Mouse (Mus musculus) spleen, postnatal 14 days (tissue): Measurements from ENCODE around the gene Cytl1.

Source experiments
- DNase-seq, 2 experiments: peaks; one replicate each; pipeline ENCODE4 v3.0.0; 2021 to 2022; ENCODE audit warnings: low spot score in 2 of 2

Cytl1 gene

GRCm38 (mm10) chr5:37769031-37769430 lies 33.7 kb downstream of the Cytl1 start:
- DNase-seq, result no peak

GRCm38 (mm10) chr5:37770870-37771269 lies 35.6 kb downstream of the Cytl1 start:
- no peak for DNase-seq

GRCm38 (mm10) chr5:37774011-37774410 lies 38.7 kb downstream of the Cytl1 start:
- DNase-seq, result no peak

GRCm38 (mm10) chr5:37775681-37776080 lies 40.4 kb downstream of the Cytl1 start:
- DNase-seq, result no peak

GRCm38 (mm10) chr5:37783306-37783705 lies 48.0 kb downstream of the Cytl1 start:
- DNase-seq, result no peak

- DNase-seq, result no peak
Measured at GRCm38 (mm10) chr5:37784847-37785391, 49.6 kb downstream of the Cytl1 start.
